Mouse (Mus musculus) A20 (cell line): Measurements from ENCODE around the gene Capn13.

Experiments used
- DNase-seq: peaks from one replicate; pipeline ENCODE4 v3.0.0-alpha.2; 2011; ENCODE audit warnings: low read depth, low spot score

Capn13 gene

GRCm38 (mm10) chr17:73343632-73344390, 56.9 kb downstream of the Capn13 start:
- DNase-seq = peak; percentile 24

- no peak for DNase-seq
These were observed 58.0 kb downstream of the Capn13 start for GRCm38 (mm10) chr17:73342673-73343072.

- no peak for DNase-seq
These were observed 71.6 kb downstream of the Capn13 start for GRCm38 (mm10) chr17:73329071-73329470.

GRCm38 (mm10) chr17:73325314-73325713, 75.4 kb downstream of the Capn13 start:
- no peak for DNase-seq

GRCm38 (mm10) chr17:73324732-73325131, 75.9 kb downstream of the Capn13 start:
- DNase-seq = no peak

GRCm38 (mm10) chr17:73323981-73324380, 76.7 kb downstream of the Capn13 start:
- no peak for DNase-seq

- no peak for DNase-seq
These were observed 85.9 kb downstream of the Capn13 start for GRCm38 (mm10) chr17:73314786-73315185.

- DNase-seq = no peak
These were observed 89.2 kb downstream of the Capn13 start for GRCm38 (mm10) chr17:73311491-73311890.

- DNase-seq = no peak
These were observed 92.0 kb downstream of the Capn13 start for GRCm38 (mm10) chr17:73308691-73309090.

- DNase-seq = no peak
These were observed 94.0 kb downstream of the Capn13 start for GRCm38 (mm10) chr17:73306626-73307025.

GRCm38 (mm10) chr17:73305622-73306021, 95.0 kb downstream of the Capn13 start:
- DNase-seq = peak; percentile 67

GRCm38 (mm10) chr17:73304086-73304812, 96.4 kb downstream of the Capn13 start:
- no peak for DNase-seq

GRCm38 (mm10) chr17:73303676-73304075, 97.0 kb downstream of the Capn13 start:
- no peak for DNase-seq

- peak; percentile 61 for DNase-seq
These were observed 97.4 kb downstream of the Capn13 start for GRCm38 (mm10) chr17:73303217-73303616.

- peak; percentile 85 for DNase-seq
These were observed 98.6 kb downstream of the Capn13 start for GRCm38 (mm10) chr17:73302104-73302503.

- DNase-seq = peak; percentile 75
These were observed 99.2 kb downstream of the Capn13 start for GRCm38 (mm10) chr17:73301258-73302050.

- DNase-seq = no peak
These were observed 100.4 kb downstream of the Capn13 start for GRCm38 (mm10) chr17:73300147-73300880.

- no peak for DNase-seq
These were observed 101.7 kb downstream of the Capn13 start for GRCm38 (mm10) chr17:73298981-73299380.

- DNase-seq = peak; percentile 42
These were observed 103.8 kb downstream of the Capn13 start for GRCm38 (mm10) chr17:73296855-73297254.

- no peak for DNase-seq
These were observed 107.4 kb downstream of the Capn13 start for GRCm38 (mm10) chr17:73293237-73293636.

- no peak for DNase-seq
These were observed 116.4 kb downstream of the Capn13 start for GRCm38 (mm10) chr17:73284301-73284700.
